Mouse (Mus musculus) neural tube, embryonic 11.5 days (tissue): Measurements from ENCODE around the gene Gtf2a2. TPM values are rescaled to one million over a fixed set of nuclear protein-coding genes. Genes with fewer than 3 reads are reported as not detected.
A peak's percentile ranks its signal among the peaks of the same experiment; 100 is the strongest.

Experiments
- ATAC-seq: fragments of 200-750 bp; cut with Nextera tagmentation; 2 replicates; pipeline ENCODE4 v1.8.0; 2017; ENCODE audit warnings: moderate number of reproducible peaks, mild to moderate bottlenecking, moderate TSS enrichment, moderate library complexity; ENCODE audit not compliant: insufficient read depth, low FRiP score, low TSS enrichment
- DNase-seq: peaks from one replicate; pipeline ENCODE4 v3.0.0-alpha.2; 2015; ENCODE audit warnings: low spot score
- H3K27ac ChIP-seq: fragments of 300-500 bp; sonication (generic); 2 replicates; pipeline ENCODE4 v1.5.1; 2014; ENCODE audit warnings: low read depth, mild to moderate bottlenecking, low read length
- H3K27me3 ChIP-seq: fragments of 300-500 bp; sonication (generic); 2 replicates; pipeline ENCODE4 v1.6.1; 2014; ENCODE audit warnings: mild to moderate bottlenecking, low read length, mixed read lengths; ENCODE audit not compliant: control insufficient read depth, insufficient read depth
- H3K36me3 ChIP-seq: fragments of 300-500 bp; sonication (generic); 2 replicates; pipeline ENCODE4 v1.6.1; 2014; ENCODE audit warnings: mild to moderate bottlenecking, low read length, moderate library complexity, mixed read lengths; ENCODE audit not compliant: control insufficient read depth, insufficient read depth
- H3K4me1 ChIP-seq: fragments of 300-500 bp; sonication (generic); 2 replicates; pipeline ENCODE4 v1.6.1; 2014; ENCODE audit warnings: low read length, mixed read lengths; ENCODE audit not compliant: control insufficient read depth, insufficient read depth
- H3K4me2 ChIP-seq: fragments of 300-500 bp; sonication (generic); 2 replicates; pipeline ENCODE4 v1.6.1; 2014; ENCODE audit warnings: low read depth, mild to moderate bottlenecking, moderate library complexity
- H3K4me3 ChIP-seq: fragments of 300-500 bp; sonication (generic); 2 replicates; pipeline ENCODE4 v1.5.1; 2014; ENCODE audit warnings: low read depth, low read length
- H3K9ac ChIP-seq: fragments of 300-500 bp; sonication (generic); 2 replicates; pipeline ENCODE4 v1.6.1; 2014; ENCODE audit warnings: mild to moderate bottlenecking, low read length
- H3K9me3 ChIP-seq: fragments of 300-500 bp; sonication (generic); 2 replicates; pipeline ENCODE4 v1.6.1; 2016; ENCODE audit warnings: low read length; ENCODE audit not compliant: control insufficient read depth
- WGBS: fragments of 180-500 bp; shearing (Covaris S2); extraction: QIAGEN DNeasy Blood & Tissue Kit; methylation state at CpG from one replicate; pipeline ENCODE4 v1.1.7; 2014; 5-methylcytosine and 5-hydroxymethylcytosine counted together
- polyA plus RNA-seq: library from polyadenylated mRNA; unstranded; fragments of >200 nt; fragmentation: Nextera tagmentation; extraction: Ambion mirVana; gene quantifications from 2 replicates; pipeline ENCODE4 v1.2.1, GENCODE M21; 2014

Gtf2a2 gene
- polyA plus RNA-seq = 192 and 195 TPM in 2 replicates

- H3K9ac ChIP-seq = peak within 1 kb of the TSS; percentile 86
- H3K27ac ChIP-seq = peak within 1 kb of the TSS; percentile 81
- under 1% methylated on average over 56 of the region's 57 CpGs for WGBS
- peak within 1 kb of the TSS; percentile 66 for H3K4me2 ChIP-seq
- peak; percentile 94 for DNase-seq
- peaks cover 5% of the 10 kb centered on the region; the same call in 1 of the 2 replicates for H3K36me3 ChIP-seq
- no peaks in the 10 kb centered on the region for H3K27me3 ChIP-seq
- H3K4me1 ChIP-seq = peaks cover 9% of the 10 kb centered on the region
- peak within 1 kb of the TSS; percentile 92 for H3K4me3 ChIP-seq
- ATAC-seq = peak; percentile 96
- H3K9me3 ChIP-seq = no peaks in the 10 kb centered on the region
Measured at GRCm38 (mm10) chr9:70012408-70012901, at the start of gene Gtf2a2. Gene Gtf2a2, plus strand, starts transcription at chr9:70012550.

DNA sequence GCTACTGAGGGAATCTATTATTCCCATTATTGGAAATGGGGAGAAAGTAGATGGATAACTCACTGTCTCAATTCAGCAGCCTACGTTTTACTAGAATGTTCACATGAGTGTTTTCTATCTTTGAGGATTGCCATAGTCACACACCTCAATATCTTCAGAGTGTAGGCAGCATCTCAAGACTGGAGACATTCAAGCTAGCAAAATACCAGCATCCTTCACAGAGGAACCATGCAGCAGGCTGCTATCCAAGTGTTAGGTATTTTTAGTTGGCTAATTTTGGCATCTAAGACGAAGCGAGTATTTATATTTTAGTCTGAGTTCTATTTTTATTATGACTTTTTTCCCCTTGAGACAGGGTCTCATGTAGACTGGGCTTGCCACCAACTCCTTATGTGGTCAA lies 48.0 kb upstream of the Gtf2a2 start:
- 90% methylated on average over 3 of the region's 3 CpGs for WGBS
- DNase-seq (no peak), ATAC-seq (no peak)
- no peak overlapping the region for H3K4me3 ChIP-seq
- no peak overlapping the region for H3K27ac ChIP-seq
- no peaks in the 10 kb centered on the region for H3K36me3 ChIP-seq
- H3K9me3 ChIP-seq = no peaks in the 10 kb centered on the region
- H3K4me2 ChIP-seq = no peak overlapping the region
- no peak overlapping the region for H3K9ac ChIP-seq
- no peaks in the 10 kb centered on the region for H3K27me3 ChIP-seq
- H3K4me1 ChIP-seq = no peaks in the 10 kb centered on the region

- H3K9me3 ChIP-seq = no peaks in the 10 kb centered on the region
- H3K36me3 ChIP-seq = no peaks in the 10 kb centered on the region
- no peak for DNase-seq
- H3K4me3 ChIP-seq = no peak overlapping the region
- WGBS = 56% methylated on average over 1 of the region's 1 CpGs
- H3K27me3 ChIP-seq = no peaks in the 10 kb centered on the region
- no peak overlapping the region for H3K9ac ChIP-seq
- H3K4me2 ChIP-seq = no peak overlapping the region
- no peak for ATAC-seq
- peaks cover 2% of the 10 kb centered on the region; the same call in 1 of the 2 replicates for H3K4me1 ChIP-seq
- H3K27ac ChIP-seq = no peak overlapping the region
Measured at GRCm38 (mm10) chr9:69985526-69985925, 26.8 kb upstream of the Gtf2a2 start.

GRCm38 (mm10) chr9:69986063-69986462 lies 26.3 kb upstream of the Gtf2a2 start:
- H3K4me1 ChIP-seq = peaks cover 5% of the 10 kb centered on the region; the same call in 1 of the 2 replicates
- WGBS = 85% methylated on average over 10 of the region's 10 CpGs

GRCm38 (mm10) chr9:69986571-69986970 lies 25.8 kb upstream of the Gtf2a2 start:
- no peak for DNase-seq
- Histone ChIP-seq H3K4me3 (no peak overlapping the region), H3K4me1 (peaks cover 5% of the 10 kb centered on the region; the same call in 1 of the 2 replicates), H3K36me3 (no peaks in the 10 kb centered on the region), H3K27ac (no peak overlapping the region), H3K4me2 (no peak overlapping the region), H3K9me3 (no peaks in the 10 kb centered on the region), H3K27me3 (no peaks in the 10 kb centered on the region), H3K9ac (no peak overlapping the region)
- ATAC-seq = no peak
- 84% methylated on average over 5 of the region's 5 CpGs for WGBS

More at GRCm38 (mm10) chr9:69986063-69986462, 26.3 kb upstream of the Gtf2a2 start:
- ATAC-seq = no peak
- Histone ChIP-seq H3K27ac (no peak overlapping the region), H3K9me3 (no peaks in the 10 kb centered on the region), H3K27me3 (no peaks in the 10 kb centered on the region), H3K9ac (no peak overlapping the region), H3K4me3 (no peak overlapping the region), H3K4me2 (no peak overlapping the region), H3K36me3 (no peaks in the 10 kb centered on the region)
- no peak for DNase-seq

DNA sequence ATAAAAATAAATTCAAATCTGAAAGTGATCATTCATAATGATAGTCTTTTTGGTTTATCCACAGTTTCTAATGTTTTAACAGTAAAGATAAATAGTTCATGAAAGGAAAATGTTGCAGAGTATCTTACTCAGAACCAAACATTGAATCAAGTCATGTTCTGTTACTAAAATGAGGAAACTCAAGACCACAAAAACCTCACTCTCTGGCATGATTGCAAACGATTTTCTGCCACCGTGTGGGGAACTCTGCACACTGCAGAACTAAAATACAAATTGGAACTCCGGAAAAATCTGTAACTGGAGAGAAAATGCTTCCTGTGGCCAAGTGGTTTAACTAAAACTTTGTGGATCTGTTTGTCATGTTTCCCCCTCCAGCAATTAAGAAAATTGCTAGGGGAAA lies 24.8 kb upstream of the Gtf2a2 start:
- Histone ChIP-seq H3K9ac (no peak overlapping the region), H3K9me3 (no peaks in the 10 kb centered on the region), H3K4me3 (no peak overlapping the region), H3K36me3 (no peaks in the 10 kb centered on the region), H3K4me2 (no peak overlapping the region), H3K27ac (no peak overlapping the region), H3K27me3 (no peaks in the 10 kb centered on the region), H3K4me1 (peaks cover 7% of the 10 kb centered on the region; the same call in 1 of the 2 replicates)
- no peak for ATAC-seq
- DNase-seq = peak; percentile 74
- WGBS = 2% methylated on average over 3 of the region's 3 CpGs

DNA sequence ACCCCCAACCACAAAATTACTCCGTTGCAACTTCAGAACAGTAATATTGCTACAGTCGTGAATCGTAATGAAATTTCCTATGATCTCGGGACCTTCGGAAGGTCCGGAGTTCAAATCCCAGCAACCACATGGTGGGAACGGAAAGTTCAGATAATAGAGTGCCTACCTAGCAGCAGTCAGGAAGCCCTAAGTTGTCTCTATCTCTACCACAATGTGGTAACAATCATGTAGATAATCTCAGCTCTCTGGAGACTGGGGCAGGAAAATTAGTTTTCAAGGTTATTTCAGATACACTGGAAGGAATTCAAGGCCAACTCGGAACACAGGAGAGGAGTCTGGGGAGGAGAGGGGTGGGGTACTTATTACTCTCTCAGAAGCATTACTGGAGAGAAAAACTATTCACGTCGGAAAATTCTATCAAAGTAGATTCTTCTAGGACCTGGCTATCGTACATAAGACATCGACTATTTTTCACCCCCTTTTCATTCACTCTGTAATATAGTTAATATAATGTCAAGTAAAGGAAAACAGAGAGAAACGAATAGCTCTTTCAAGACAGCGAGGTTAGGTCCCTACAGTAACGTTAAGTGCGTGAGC lies 23.5 kb upstream of the Gtf2a2 start:
- peak overlapping the region; percentile 98; the same call in 1 of the 2 replicates for H3K27ac ChIP-seq
- peak overlapping the region; percentile 61 for H3K4me2 ChIP-seq
- WGBS = 41% methylated on average over 16 of the region's 16 CpGs
- H3K9me3 ChIP-seq = no peaks in the 10 kb centered on the region
- H3K4me3 ChIP-seq = peak overlapping the region; percentile 99
- DNase-seq (no peak), ATAC-seq (no peak)
- H3K36me3 ChIP-seq = no peaks in the 10 kb centered on the region
- H3K4me1 ChIP-seq = peaks cover 9% of the 10 kb centered on the region; the same call in 1 of the 2 replicates
- peak overlapping the region; percentile 99 for H3K9ac ChIP-seq
- H3K27me3 ChIP-seq = no peaks in the 10 kb centered on the region

- ATAC-seq = peak; percentile 88
Measured at GRCm38 (mm10) chr9:69989303-69990121, 22.8 kb upstream of the Gtf2a2 start, which contains the start of gene Bnip2. Gene Bnip2, plus strand, starts transcription at chr9:69989466.

More at GRCm38 (mm10) chr9:69989303-69990121, 22.8 kb upstream of the Gtf2a2 start, which contains the start of gene Bnip2:
- H3K4me1 ChIP-seq = peaks cover 9% of the 10 kb centered on the region; the same call in 1 of the 2 replicates
- peak within 1 kb of the TSS; percentile 99 for H3K4me3 ChIP-seq
- H3K9me3 ChIP-seq = no peaks in the 10 kb centered on the region
- peak; percentile 97 for DNase-seq
- H3K9ac ChIP-seq = peak within 1 kb of the TSS; percentile 99
- peak within 1 kb of the TSS; percentile 61 for H3K4me2 ChIP-seq
- H3K27ac ChIP-seq = peak within 1 kb of the TSS; percentile 98
- H3K27me3 ChIP-seq = no peaks in the 10 kb centered on the region
- WGBS = under 1% methylated on average over 72 of the region's 76 CpGs
- no peaks in the 10 kb centered on the region; the same call in 1 of the 2 replicates for H3K36me3 ChIP-seq
